Mouse (Mus musculus) adipocyte (in vitro differentiated cells): ENCODE results near the gene Tspan8.
"Not testable (repeated sequence)": the region's sequence is repeated elsewhere in the genome, so short reads cannot be mapped to it uniquely, and the experiment has no call there.

ENCODE experiments used
- DNase-seq: peaks from one replicate; pipeline ENCODE4 v3.0.0-alpha.2; 2016; ENCODE audit warnings: low spot score

The Tspan8 gene

DNA sequence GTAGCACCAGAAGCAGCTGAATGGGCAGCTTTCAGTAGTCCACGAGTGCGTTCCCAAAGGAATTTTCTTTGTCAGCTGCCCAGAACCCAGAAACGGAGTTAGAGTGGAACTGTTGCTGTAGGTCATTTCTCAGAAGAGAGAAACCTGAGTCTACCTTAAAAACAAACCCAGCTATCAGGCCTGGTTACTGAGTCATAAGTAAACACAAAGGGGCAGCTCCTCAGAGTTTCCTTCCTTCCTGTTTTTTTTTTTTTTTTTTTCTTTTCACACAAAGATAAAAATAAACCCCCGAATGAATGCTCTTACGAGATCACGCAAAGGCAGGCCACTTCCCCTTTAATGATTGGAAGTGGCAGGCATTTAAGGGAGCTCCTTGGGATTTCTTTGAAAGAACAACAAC, at the start of gene Tspan8:
TSS of gene Tspan8 (plus strand) at position 322 of the 400 bp plus-strand sequence.
- no peak for DNase-seq

DNA sequence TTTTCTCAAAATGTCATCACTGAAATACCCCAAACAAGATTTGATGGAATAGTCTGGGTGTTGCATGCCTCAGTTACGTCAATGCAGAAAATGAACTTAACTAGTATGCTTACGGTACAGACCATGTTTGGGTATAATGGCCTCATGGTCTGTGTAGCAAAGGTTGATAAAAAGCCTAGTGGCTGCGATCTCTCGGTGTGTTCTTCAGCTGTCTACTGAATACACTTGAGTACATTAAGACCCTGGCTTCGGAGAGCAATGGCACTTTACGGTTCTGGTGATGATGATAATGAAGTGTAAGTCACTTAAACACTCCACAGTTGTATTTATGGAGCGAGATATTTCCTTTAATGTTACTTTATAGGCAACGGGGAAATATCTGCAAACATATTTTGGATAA, 46.6 kb upstream of the Tspan8 start:
- DNase-seq = no peak

DNA sequence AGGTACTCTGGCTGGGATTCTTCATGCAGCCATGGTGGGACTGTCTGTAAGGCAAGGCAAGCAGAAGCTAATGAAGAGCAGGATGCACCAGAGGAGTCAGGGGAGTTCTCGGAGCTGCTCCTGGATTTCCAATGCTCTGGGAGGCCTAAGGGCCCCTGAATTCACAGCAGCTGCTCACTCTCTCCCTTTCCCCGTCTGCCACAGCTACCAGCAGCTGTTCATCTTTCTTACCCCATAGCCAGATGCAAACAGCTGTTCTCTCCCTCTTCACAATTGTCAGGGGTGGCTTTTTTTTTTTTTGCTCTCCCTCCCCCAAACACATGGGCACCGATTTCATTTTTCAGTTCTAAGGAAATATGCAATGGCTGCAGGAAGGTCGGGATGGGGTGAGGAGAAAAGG, 42.2 kb upstream of the Tspan8 start:
- DNase-seq = no peak

DNA sequence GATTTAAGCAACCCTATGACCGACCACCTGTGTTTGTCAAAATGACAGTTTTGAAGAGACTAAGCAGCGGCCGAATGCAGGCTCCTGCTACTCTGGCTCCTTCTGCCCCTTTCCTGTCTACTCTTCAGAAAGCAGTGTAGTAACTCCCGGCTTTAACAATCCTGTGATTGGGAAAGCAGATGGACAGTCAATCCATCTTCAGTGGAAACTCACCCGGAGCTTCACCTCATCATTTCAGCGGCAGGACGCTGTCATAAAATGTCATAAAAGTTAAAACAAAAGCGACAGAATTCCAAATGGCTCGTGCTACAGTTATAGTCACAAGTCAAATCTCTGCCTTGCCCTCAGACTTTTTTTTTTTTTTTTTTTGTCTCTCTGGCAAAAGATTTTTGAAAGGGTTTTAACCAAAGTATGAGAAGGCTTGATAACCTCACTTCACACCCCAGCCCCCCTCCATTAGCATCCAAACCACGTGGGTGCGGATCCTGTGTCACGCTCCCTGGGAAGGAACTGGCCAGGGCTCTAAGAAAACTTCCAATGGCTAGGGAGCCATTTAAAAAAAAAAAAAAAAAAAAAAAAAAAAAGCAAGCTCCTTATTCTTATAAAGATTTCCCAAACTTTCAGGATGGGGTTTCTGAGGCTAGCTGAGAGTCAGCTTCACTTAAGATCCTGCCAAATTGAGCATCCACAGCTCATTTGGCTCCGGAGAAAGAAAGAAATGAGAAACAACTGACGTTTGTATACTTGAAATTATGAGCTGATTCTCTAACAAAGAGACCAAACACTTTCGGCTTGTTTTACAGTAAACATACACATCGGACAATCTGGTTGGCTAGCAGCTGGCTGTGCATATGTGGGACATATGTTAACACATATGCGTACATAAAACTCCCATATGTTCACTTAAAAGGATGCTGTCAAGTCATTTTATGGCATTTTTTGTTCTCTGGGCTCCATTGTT, 40.4 kb upstream of the Tspan8 start:
- no peak for DNase-seq

DNA sequence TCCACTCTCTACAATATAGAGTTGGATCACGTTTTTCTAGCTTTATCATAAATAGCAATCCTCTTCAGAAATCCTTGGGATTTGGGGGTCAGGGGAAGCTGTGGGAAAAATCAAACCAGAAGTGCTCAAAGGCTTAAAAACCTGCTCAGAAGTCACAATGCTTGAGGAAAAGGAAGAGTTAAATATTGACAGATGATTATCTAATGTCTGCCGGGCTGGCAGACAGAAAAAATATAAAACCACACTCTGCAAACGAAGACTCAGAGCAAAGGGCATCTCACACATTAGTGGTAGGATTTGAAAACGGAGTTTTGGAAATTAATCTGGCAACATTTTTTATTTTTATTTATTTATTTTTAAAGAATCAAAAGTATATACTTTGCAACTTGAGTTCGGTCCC, 39.3 kb upstream of the Tspan8 start:
- DNase-seq = no peak

DNA sequence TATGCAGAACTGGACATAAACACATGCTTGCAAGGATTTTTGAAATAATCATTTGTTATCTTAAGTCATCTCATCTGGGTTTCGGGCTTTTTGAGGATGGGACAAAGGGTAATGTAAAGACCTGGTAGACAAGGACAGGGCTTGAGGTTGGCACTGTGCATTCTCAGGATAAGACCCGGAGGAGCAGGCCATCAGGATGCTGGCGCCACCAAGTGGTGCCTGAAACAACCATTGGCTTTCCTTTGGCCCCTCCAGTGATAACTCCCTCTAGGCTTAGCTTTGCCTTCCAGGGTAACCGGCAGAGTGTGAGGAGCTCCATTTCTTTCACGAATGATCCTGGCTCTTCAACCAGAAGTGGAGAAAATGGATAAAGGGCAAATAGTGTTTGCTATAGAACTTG, 38.0 kb upstream of the Tspan8 start:
- no peak for DNase-seq

DNA sequence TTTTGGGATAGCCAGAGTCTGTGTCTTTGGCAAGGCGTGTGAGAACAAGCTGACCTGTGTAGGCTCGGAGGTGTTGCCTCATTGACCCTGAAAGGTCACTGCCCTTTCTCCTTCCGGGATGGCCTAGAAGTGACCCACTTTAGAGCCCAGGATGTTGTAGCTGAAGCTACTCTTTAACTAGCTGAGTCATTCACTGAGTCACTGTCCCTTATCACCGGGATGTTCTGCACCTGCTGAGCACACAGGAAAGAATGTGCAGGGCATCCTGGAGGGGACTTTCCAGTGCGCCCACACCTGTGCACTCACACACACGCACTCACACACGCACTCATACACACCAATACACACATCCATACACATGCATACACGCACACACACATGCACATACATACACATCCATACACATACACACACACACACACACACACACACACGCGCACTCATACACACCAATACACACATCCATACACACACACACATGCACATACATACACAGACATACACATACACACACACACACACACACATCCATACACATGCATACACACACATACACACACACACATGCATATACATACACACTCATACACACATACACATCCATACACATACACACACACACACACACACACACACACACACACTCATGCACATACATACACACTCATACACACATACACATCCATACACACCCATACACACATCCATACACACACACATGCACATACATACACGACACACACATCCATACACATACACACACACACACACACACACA, 36.2 kb upstream of the Tspan8 start:
- DNase-seq = no peak

DNA sequence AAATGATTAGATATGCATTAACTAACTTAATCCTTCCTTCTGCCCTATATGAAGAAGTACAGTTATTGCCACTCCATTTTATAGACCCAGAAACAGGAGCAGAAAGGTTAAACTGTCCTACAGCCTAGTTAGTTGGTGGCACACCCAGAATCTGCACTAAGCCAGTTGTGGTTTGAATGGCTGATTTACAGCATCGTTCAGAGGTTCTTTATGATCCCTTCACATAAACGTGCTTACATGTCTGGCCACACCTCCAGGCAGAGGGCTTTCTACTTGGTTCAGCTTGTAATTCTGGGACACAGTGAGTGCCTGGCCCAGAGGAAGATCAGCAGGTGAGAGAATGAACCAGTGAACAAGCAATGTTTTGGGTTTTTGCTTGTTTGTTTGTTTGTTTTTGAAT, 33.4 kb upstream of the Tspan8 start:
- DNase-seq = no peak

DNA sequence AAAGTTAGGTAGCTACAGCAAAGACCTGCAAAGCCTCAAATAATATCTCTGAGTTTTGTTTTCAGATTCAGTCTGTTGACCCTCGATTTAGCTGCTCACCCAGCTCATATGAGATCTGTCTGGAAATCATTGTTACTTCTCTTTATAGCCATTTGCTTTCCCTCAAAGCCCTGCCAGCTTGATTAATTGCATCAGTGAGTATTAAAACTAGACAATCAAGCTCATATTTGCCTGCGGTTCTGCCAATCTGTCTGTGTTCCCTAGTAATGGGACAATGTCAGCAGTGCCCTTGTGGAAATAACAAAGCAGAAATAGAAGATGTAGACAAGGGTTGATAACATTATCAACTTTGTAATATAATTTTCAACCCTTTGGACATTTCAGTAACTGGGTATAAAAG, 25.8 kb upstream of the Tspan8 start:
- DNase-seq = no peak

DNA sequence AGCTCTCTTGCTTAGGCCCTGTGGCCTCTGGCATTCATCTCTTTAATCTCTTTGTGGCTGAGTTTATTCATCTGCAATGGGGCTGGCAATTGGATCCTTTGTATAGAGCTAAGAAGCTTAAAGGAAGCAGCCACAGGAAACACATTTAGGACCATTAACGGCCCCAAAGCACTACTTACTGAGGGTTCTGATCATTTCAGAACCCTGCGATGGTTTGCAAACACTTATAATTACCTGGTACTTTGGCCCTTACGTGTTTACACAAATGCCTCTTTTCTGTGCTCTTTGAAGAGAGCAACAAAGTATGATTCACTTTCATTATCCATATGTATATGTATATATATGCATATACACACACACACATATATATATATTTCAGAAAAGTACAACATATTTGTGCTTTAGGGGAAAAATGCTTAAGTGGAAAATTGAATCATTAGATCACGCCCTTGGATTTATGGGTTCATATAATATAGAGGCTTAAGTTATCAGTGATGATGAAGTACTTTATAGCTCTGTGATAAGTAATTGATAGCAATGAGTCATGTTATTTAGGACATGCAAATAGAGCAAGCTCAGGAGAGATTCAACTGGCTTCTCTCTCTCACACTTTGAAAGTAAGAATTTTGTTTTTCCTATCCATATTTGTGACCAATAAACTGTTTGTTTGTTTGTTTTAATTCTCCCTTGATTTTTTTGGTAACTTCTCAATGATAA, 20.4 kb upstream of the Tspan8 start:
- no peak for DNase-seq

DNA sequence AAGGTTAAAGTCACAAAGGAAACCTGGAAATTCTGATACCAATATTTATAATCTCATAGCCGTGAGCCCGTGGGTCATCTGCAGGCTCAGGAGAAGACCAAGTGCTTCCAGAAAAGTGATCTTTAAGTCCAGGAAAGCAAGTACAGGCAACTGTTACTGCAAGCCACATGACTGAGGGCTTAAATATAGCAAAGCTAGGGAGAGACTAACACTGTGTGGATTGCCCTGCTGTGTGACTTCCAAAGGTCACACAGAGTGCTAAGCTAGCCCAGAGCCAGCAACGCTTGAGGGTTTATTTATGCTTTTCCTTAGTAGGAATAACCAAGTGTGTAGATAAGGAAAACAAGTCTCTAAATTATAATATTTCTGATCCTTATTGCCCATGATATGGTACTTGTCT, 15.2 kb upstream of the Tspan8 start:
- no peak for DNase-seq

DNA sequence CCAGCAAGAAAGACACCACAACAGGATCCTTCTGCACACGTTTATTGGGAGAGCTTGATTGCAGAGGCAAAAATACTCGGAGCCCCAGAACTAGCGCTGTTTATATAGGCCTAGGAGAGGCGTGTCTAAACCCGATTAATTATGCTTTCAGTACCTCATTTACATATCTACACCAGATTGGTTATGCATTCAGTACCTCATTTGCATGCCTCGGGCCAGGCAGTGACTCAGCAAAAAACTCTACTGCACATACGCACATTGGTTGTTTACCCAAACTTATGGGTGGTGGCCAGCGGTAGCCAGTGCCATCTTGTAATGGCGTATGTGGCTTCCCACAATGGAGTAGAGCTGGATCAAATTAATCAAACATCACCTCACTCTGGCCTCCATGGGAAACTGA, 13.6 kb upstream of the Tspan8 start:
- not testable (repeated sequence) for DNase-seq

DNA sequence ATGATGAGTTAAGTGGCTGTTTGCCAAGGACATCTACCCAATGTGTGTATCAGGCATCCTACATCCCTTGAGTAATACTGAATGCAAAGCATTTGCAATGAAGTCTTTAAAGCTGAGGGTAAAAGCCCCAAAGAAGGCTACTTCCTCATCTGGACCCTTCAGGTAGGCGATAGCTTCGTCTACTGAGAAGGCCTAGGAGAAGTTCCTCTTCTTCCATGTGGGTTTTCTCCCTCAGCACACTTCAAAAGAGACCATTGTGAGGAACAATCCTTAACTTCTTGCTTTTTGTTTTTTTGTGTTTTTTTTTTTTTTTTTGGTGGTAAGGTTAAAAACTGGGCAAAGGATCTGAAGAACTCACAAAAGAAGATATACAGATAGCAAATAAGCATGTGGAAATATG, 12.9 kb upstream of the Tspan8 start:
- no peak for DNase-seq

DNA sequence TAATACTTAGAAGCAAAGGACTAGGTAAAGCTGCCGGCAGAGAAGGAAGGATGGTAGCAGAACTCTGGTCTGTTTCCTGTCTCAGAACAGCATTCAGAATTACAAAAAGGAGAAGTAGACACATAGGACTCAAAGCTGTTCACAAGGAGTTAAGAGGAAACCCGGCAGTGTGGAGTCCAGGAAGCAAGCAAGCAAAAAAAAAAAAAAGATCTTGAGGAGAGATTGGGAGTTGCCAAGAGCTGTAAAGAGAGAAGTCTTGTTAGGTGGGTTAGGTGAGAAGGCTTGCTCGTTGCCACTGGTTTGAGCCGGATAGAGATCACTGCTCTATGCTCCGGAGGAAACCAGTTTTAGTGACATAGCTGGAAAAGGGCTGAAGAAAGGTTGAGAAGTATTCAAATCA, 10.6 kb upstream of the Tspan8 start:
- DNase-seq = no peak

DNA sequence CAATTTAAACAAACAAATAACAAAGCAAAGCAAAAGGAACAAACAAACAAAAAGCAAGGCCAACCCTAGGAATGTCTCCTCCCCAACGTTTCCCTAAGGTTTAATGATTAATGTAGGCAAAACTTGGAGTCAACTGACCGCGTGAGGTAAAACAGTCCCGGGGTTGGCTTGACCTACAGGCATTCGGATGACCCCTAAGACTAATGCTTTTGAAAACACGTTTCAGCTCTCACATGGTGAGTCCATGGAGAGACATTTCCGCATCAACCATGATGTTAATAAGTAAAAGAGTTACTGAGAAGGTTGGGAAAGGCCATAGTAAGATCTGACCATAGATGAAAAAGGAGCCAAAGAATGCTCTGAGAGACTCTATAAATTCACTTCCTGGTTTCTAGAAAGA, 7.5 kb upstream of the Tspan8 start:
- DNase-seq = no peak

DNA sequence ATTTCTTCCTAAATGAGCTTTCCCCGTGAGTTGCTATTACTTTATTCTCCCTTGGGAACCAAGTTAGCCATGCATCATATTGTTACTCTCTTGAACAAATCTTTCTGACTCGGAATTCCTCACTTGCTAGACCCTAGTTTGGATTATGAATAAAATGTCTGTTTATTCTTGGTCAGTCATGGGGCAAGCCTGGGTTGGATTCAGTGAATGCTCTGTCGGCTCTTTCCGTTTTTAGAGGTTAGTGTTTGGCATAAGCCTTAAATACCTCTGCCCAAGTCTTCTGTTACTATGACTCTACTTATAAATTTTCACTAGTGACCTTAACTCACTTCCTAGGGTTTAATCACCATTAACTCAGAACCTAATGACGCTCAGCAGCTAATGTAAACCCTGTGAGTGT, 5.1 kb upstream of the Tspan8 start:
- DNase-seq = no peak

DNA sequence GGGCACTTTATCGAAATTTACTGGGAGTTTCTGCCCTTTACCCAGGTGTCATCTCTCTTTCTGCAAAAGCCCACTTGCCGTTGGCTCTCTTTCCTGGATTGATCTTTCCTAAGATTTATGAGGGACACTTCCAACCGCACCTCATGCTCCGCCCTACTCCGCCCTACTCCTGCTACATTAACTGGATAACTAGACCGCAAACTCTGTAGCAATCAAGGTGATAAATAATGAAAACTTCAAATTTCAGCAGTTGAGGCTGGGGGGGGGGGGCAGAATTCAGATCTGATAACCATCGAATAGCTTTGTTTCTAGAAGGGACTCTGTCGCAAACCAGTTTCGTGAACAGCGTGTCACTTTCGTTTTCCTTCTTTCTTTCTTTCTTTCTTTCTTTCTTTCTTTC, 1.8 kb upstream of the Tspan8 start:
- DNase-seq = no peak

DNA sequence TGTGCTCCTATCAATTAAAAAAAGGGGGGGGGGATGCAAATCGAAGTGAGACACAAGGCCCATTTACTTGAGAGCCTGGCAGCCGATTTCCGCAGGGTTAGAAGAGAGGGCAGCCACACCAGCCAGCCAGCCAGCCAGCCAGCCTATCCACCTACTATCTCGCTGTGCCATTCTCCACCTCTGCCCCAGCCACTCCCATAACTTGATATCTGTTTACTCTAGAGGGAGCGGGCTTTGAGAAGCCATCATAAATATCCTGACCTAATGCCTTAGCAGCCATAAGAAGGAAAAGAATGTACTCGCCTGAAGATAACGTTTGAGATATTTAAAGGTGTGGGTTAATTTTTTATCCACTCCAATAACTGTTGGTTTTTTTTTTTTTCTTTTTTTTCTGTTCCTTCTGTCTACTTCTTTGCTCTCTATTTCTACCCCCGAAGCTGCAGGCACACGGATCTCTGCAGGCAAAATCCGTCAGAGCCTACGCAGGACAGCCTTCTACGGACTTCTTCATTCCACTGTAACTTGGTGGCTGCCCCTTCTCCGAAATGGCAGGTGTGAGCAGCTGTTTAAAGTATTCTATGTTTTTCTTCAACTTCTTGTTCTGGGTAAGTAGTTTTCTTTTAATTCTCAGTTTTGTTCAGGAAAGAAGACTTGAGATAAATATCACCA, 558 bp downstream of the Tspan8 start:
- no peak for DNase-seq

DNA sequence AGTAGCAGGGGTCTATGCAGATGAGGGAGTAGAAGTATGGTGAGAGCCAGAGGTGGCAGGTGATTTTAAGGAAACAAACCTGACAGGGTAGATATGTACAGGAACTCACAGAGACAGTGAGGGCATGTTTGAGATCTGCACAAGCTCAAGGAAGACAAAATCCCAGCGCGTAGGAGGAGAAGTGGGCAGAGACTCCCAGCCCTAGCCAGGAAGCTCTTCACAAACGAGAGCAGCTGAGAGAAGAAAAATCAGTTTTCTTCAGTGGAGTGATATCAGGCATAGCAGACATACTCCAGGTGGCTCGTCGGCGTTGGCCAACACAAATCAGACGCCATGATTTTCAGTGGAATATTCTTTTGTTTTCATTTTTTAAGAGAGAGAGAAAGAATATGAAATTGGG, 8.7 kb downstream of the Tspan8 start:
- DNase-seq = no peak

DNA sequence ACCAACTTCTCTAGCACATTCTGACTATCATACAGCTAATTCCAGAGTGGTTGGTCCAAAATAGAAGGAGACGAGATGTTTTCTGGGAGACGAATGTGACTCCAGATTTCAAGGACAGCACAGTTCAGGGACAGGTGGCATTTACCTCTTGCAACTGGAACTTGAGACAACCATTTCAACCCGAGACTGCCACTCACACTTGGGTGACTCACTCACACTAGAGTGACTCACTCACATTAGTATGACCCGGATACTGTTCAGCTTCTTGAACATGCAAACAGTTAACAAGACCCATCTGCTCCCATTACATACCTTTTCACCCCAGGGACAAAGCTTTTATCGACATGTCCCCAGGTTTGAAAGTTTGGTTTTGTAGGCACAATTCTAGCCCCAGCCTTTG, 12.2 kb downstream of the Tspan8 start:
- DNase-seq = no peak

DNA sequence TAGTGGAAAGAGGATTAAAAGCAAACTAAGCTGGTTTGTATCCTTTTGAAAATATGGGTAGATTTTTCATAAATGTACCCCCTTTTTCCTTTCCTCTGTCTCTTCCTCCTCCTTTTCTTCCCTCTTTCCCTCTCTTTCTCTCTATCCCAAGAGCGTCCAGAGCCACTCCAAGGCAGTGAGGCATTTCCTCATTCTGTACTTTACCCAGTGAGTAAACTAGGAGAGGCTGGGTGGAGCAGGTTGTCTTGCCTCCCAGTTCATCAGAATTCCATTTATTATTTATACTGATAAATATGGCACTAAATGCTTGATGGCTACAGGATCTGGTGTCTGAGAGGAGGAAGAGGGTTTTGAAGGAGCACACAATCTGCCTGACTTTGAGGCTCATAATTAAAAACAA, 13.1 kb downstream of the Tspan8 start:
- no peak for DNase-seq

DNA sequence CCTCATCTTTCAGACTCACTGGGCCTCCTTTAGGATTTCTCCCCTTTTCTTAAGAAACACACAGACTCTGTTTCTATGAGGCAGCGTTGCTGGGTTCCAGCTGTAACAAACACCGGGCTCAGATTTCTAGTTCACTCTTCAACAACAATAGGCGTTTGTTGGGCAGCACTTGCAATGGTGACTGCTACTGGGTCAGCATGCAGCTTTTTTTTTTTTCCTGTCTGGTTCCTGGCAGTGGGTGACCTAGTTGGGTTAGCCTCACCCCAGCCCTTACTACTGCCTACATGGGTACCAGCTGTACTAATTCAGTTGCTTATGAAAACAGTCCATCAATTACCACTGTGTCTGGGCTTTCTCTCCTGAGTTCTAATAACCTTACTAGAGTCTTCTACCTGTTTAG, 14.1 kb downstream of the Tspan8 start:
- DNase-seq = no peak
